ENCODE assay signal across 10 mouse cellular contexts in the genomic region with DNA sequence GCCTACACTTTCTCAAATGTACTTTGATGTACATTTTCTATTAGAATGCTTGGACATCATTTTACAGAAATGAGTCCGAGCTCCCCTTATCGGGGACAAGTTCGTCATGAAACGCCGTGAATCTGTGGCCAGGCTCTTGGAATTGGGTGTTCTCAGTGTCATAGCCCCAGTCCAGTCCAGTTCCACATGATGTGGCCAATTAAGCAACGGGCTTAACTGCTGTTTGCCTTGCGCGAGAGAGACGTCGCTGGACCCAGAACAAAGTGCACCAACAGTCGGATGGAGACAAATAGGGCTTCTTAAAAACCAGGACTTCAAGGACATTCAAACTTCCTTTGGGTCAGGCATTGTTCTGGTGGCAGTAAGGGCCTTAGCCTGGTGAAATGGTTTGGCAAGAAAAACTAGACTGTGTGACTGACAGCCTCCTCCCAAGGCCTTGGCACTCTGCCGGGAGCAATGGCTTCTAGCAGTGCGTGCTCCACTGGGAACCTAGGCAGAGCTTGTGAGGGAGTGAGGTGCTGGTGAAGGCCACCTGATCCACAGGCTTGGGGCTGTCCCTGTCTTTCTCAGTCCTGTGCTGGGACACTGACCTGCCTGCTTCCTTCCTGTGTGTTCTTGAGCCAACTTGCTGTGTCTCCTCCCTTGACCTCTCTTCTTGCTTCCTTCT. TPM values are rescaled to one million over a fixed set of nuclear protein-coding genes. Genes with fewer than 3 reads are reported as not detected.
DNase-seq lines count a peak whose midpoint lies in the region; ATAC-seq and TF ChIP-seq lines count a peak whose summit lies in the region.
"Had no signal": no experiment of that assay in that cellular context is flagged by ENCODE, and none has a peak within 500 bp of the region (broad histone marks: within the 10 kb centered on the region; RNA-seq: fewer than 3 reads in every experiment).

No protein-coding gene starts in this region.

- DNase-seq in cerebellum, postnatal 14 days: peak; percentile 68 to 79
- no peak for DNase-seq in cerebellum, adult 8-10 months
- peak; percentile 86 to 91 for DNase-seq in kidney, postnatal 36 days
- no peak for DNase-seq in thymus, adult 2 months
- no peak for DNase-seq in layer of hippocampus, postnatal 14 days (ENCODE audit: low spot score in 2 of 2)

- 0 out of 2 replicates have a peak, but pooled peaks cover 6% of the 10 kb centered on the region for H3K4me1 ChIP-seq in midbrain, embryonic 12.5 days
- H3K4me1 ChIP-seq in midbrain, embryonic 15.5 days: no peaks in the 10 kb centered on the region
- H3K4me1 ChIP-seq in stomach, embryonic 15.5 days: peaks cover 12% of the 10 kb centered on the region
- H3K4me1 ChIP-seq in thymus, adult 2 months (replicated peaks; ENCODE audit: control insufficient read depth, insufficient read depth, low read length): no peaks in the 10 kb centered on the region

- no peak overlapping the region for H3K4me2 ChIP-seq in midbrain, embryonic 12.5 days (replicated peaks)
- no peak overlapping the region for H3K4me2 ChIP-seq in midbrain, embryonic 15.5 days
- H3K4me2 ChIP-seq in stomach, embryonic 15.5 days: no peak overlapping the region
- H3K4me2 ChIP-seq: heart, embryonic 15.5 days had no signal

- no peaks in the 10 kb centered on the region for H3K36me3 ChIP-seq in midbrain, embryonic 12.5 days
- no peaks in the 10 kb centered on the region for H3K36me3 ChIP-seq in midbrain, embryonic 15.5 days (replicated peaks)
- H3K36me3 ChIP-seq in stomach, embryonic 15.5 days: no peaks in the 10 kb centered on the region
- H3K36me3 ChIP-seq in thymus, adult 2 months (ENCODE audit: control insufficient read depth, insufficient read depth, low read length): no peaks in the 10 kb centered on the region
- H3K36me3 ChIP-seq: heart, embryonic 15.5 days had no signal

- H3K27me3 ChIP-seq in midbrain, embryonic 12.5 days: no peaks in the 10 kb centered on the region
- H3K27me3 ChIP-seq in midbrain, embryonic 15.5 days (replicated peaks): no peaks in the 10 kb centered on the region
- H3K27me3 ChIP-seq in stomach, embryonic 15.5 days (replicated peaks): no peaks in the 10 kb centered on the region
- H3K27me3 ChIP-seq in thymus, adult 2 months (ENCODE audit: control insufficient read depth, insufficient read depth, low read length): no peaks in the 10 kb centered on the region
- H3K27me3 ChIP-seq: heart, embryonic 15.5 days had no signal

- no peak overlapping the region for H3K9ac ChIP-seq in midbrain, embryonic 12.5 days (replicated peaks)
- no peak overlapping the region for H3K9ac ChIP-seq in midbrain, embryonic 15.5 days
- H3K9ac ChIP-seq in stomach, embryonic 15.5 days: no peak overlapping the region
- H3K9ac ChIP-seq: heart, embryonic 15.5 days had no signal

- WGBS in midbrain, embryonic 12.5 days: 94% methylated on average over 13 of the region's 13 CpGs
- WGBS in midbrain, embryonic 15.5 days: 87% methylated on average over 13 of the region's 13 CpGs
- 84% methylated on average over 13 of the region's 13 CpGs for WGBS in stomach, embryonic 15.5 days
- 95% methylated on average over 13 of the region's 13 CpGs for WGBS in thymus, adult 2 months

- ATAC-seq in midbrain, embryonic 12.5 days (ENCODE audit: low FRiP score, low read depth): 0 out of 2 replicates have a peak, but pooled peaks have one; percentile 30
- ATAC-seq in midbrain, embryonic 15.5 days (replicated peaks): no peak
- ATAC-seq in stomach, embryonic 15.5 days (ENCODE audit: insufficient read depth, low FRiP score, low read depth): 0 out of 2 replicates have a peak, but pooled peaks have one; percentile 33

- no peak overlapping the region for H3K27ac ChIP-seq in midbrain, embryonic 12.5 days (replicated peaks)
- H3K27ac ChIP-seq in midbrain, embryonic 15.5 days: no peak overlapping the region
- no peak overlapping the region for H3K27ac ChIP-seq in stomach, embryonic 15.5 days
- H3K27ac ChIP-seq in thymus, adult 2 months (ENCODE audit: control insufficient read depth, insufficient read depth, low read length): no peak overlapping the region
- H3K27ac ChIP-seq: heart, embryonic 15.5 days; macrophage had no signal

- TF ChIP-seq CTCF in thymus, adult 2 months (IDR thresholded peaks at IDR 0.05; ENCODE audit: borderline replicate concordance, control insufficient read depth, extremely low read depth, insufficient read depth, low read length, poor library complexity): no peak

- H3K4me3 ChIP-seq in midbrain, embryonic 12.5 days: no peak overlapping the region
- H3K4me3 ChIP-seq in midbrain, embryonic 15.5 days: no peak overlapping the region
- no peak overlapping the region for H3K4me3 ChIP-seq in stomach, embryonic 15.5 days (replicated peaks)
- H3K4me3 ChIP-seq in thymus, adult 2 months (ENCODE audit: control insufficient read depth, insufficient read depth, low read length): no peak overlapping the region
- H3K4me3 ChIP-seq: heart, embryonic 15.5 days had no signal

- no peak for TF ChIP-seq POLR2A in thymus, adult 2 months (IDR thresholded peaks at IDR 0.05; ENCODE audit: control insufficient read depth, extremely low read depth, insufficient read depth, low read length, poor library complexity)

- H3K9me3 ChIP-seq in midbrain, embryonic 12.5 days: no peaks in the 10 kb centered on the region; the same call in 1 of the 2 replicates
- H3K9me3 ChIP-seq in midbrain, embryonic 15.5 days: no peaks in the 10 kb centered on the region
- no peaks in the 10 kb centered on the region for H3K9me3 ChIP-seq in stomach, embryonic 15.5 days
- H3K9me3 ChIP-seq: heart, embryonic 15.5 days had no signal

RNA-seq across cellular contexts. Expression of gene Myo10, which starts 11.5 kb away (rescaled TPM):
- 69.9 and 77.7 TPM in 2 replicates for polyA plus RNA-seq in midbrain, embryonic 12.5 days (2016; fragmentation: Nextera tagmentation; extraction: Ambion mirVana)
- polyA plus RNA-seq in midbrain, embryonic 15.5 days (2015; fragmentation: Nextera tagmentation; extraction: Ambion mirVana): 28.1 and 30.8 TPM in 2 replicates
- 32.4 and 36.8 TPM in 2 replicates for polyA plus RNA-seq in stomach, embryonic 15.5 days (2015; fragmentation: Nextera tagmentation; extraction: Ambion mirVana)
- 26.1 and 29.9 TPM in 2 replicates for polyA plus RNA-seq in thymus, adult 2 months (2012; rRNA removed)
- 10 to 100 TPM; 49.5 to 57.6 TPM for total RNA-seq in layer of hippocampus, postnatal 14 days (2021)

Comparison
In these comparisons a context has a peak if more than half of its experiments do, and no peak if none do; other contexts are left out.
1. DNase-seq: peak in cerebellum, postnatal 14 days (2 of 2) and kidney, postnatal 36 days (2 of 2); none in cerebellum, adult 8-10 months (single experiment), thymus, adult 2 months (single experiment) and layer of hippocampus, postnatal 14 days (0 of 2).